Mouse (Mus musculus) limb, embryonic 14.5 days (tissue): ENCODE measurements around the gene Plekho1. TPM values are rescaled to one million over a fixed set of nuclear protein-coding genes. Genes with fewer than 3 reads are reported as not detected.

Source experiments
- ATAC-seq: fragments of 200-750 bp; cut with Nextera tagmentation; 2 replicates; pipeline ENCODE4 v1.8.0; 2017; ENCODE audit warnings: low read depth, moderate number of reproducible peaks, moderate TSS enrichment; ENCODE audit not compliant: low FRiP score
- DNase-seq: peaks from one replicate; pipeline ENCODE4 v3.0.0-alpha.2; 2015; ENCODE audit warnings: low spot score
- H3K27ac ChIP-seq: fragments of 300-500 bp; sonication (generic); replicated peaks from 2 replicates; pipeline ENCODE4 v1.5.1; 2014; ENCODE audit warnings: low read depth, mild to moderate bottlenecking, low read length, moderate library complexity, mixed read lengths
- H3K27me3 ChIP-seq: fragments of 300-500 bp; sonication (generic); 2 replicates; pipeline ENCODE4 v1.6.1; 2014; ENCODE audit warnings: low read length, mixed read lengths; ENCODE audit not compliant: control insufficient read depth, insufficient read depth
- H3K36me3 ChIP-seq: fragments of 300-500 bp; sonication (generic); 2 replicates; pipeline ENCODE4 v1.6.1; 2014; ENCODE audit warnings: mild to moderate bottlenecking, low read length, moderate library complexity, mixed read lengths; ENCODE audit not compliant: control insufficient read depth, insufficient read depth
- H3K4me1 ChIP-seq: fragments of 300-500 bp; sonication (generic); 2 replicates; pipeline ENCODE4 v1.6.1; 2014; ENCODE audit warnings: antibody characterized with exemption, low read length, mixed read lengths; ENCODE audit not compliant: control insufficient read depth, insufficient read depth
- H3K4me2 ChIP-seq: fragments of 300-500 bp; sonication (generic); replicated peaks from 2 replicates; pipeline ENCODE4 v1.6.1; 2014; ENCODE audit warnings: low read depth, mild to moderate bottlenecking, low read length, moderate library complexity; ENCODE audit not compliant: severe bottlenecking
- H3K4me3 ChIP-seq: fragments of 300-500 bp; sonication (generic); replicated peaks from 2 replicates; pipeline ENCODE4 v1.5.1; 2014; ENCODE audit warnings: low read length
- H3K9ac ChIP-seq: fragments of 300-500 bp; sonication (generic); 2 replicates; pipeline ENCODE4 v1.6.1; 2014; ENCODE audit warnings: mild to moderate bottlenecking, low read depth, low read length, moderate library complexity; ENCODE audit not compliant: severe bottlenecking
- H3K9me3 ChIP-seq: fragments of 300-500 bp; sonication (generic); 2 replicates; pipeline ENCODE4 v1.6.1; 2016; ENCODE audit warnings: low read length; ENCODE audit not compliant: control insufficient read depth
- POLR2A ChIP-seq: fragments of 200-500 bp; IDR thresholded peaks from 2 replicates; pipeline ENCODE4 v1.8.0; 2012; ENCODE audit warnings: inconsistent platforms, mild to moderate bottlenecking, moderate library complexity, borderline replicate concordance; ENCODE audit not compliant: insufficient read depth, insufficient read length; ENCODE audit errors: extremely low read depth
- WGBS: fragments of 180-500 bp; shearing (Covaris S2); extraction: QIAGEN DNeasy Blood & Tissue Kit; methylation state at CpG from one replicate; pipeline ENCODE4 v1.1.7; 2014; 5-methylcytosine and 5-hydroxymethylcytosine counted together
- polyA plus RNA-seq, 2 experiments: library from polyadenylated mRNA; depleted of rRNA in 1 of 2; stranded (reverse) in 1 of 2; unstranded in 1 of 2; fragments of >200 nt; fragmentation: Nextera tagmentation in 1 of 2; extraction: Ambion mirVana in 1 of 2; gene quantifications; 2 replicates each; pipeline versions ENCODE4 v1.2.1 to v1.2.3; 2012 to 2014

Plekho1 gene
- polyA plus RNA-seq, 2 experiments: 38.0 to 120 TPM

DNA sequence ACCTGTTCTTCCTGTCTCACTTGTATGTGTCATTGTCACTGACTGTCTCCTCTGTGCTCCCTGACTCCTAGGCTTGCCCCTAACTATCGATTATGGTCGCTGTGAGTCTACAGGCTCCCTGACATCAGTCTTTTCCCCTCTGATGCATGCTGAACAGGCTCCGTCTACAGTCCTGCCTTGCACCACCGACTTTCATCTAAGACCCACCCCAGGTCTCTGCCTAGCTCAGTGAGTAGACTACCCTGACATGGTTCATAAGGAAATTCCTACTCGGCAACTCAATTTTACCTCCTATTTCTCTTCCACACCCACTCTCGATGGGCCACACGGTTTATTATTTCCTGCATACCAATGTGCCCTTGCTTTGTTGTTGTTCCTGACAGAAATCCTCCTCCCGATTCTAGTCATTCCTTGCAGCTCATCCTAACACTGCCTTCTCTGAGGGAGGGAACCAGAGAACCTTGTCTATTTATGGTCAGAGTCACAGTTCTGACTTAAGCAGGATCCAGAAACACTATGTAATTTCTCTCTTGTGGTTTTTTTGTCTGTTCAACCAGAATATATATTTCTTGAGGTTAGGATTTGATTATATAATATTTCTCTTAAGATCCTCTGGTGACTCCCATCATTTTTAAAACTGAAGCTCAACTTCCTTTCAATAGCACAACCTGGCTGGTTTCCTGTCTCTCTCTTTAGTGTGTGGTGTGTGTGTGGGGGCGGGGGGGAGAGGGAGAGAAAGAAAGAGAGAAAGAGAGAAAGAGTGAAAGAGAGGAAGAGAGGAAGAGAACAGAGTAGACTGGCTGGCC lies 44.3 kb upstream of the Plekho1 start:
- peaks cover under 1% of the 10 kb centered on the region; the same call in 1 of the 2 replicates for H3K36me3 ChIP-seq
- no peaks in the 10 kb centered on the region for H3K4me1 ChIP-seq
- TF ChIP-seq POLR2A: no peak
- DNase-seq (no peak), ATAC-seq (no peak)
- WGBS: 71% methylated on average over 9 of the region's 9 CpGs
- H3K27me3 ChIP-seq: no peaks in the 10 kb centered on the region
- H3K9me3 ChIP-seq: no peaks in the 10 kb centered on the region
- no peak overlapping the region for H3K4me2 ChIP-seq
- no peak overlapping the region for H3K4me3 ChIP-seq
- no peak overlapping the region for H3K9ac ChIP-seq
- no peak overlapping the region for H3K27ac ChIP-seq

- no peak overlapping the region for H3K4me2 ChIP-seq
- no peaks in the 10 kb centered on the region for H3K4me1 ChIP-seq
- H3K36me3 ChIP-seq: no peaks in the 10 kb centered on the region
- H3K9me3 ChIP-seq: no peaks in the 10 kb centered on the region
- no peak for TF ChIP-seq POLR2A
- 89% methylated on average over 4 of the region's 4 CpGs for WGBS
- H3K4me3 ChIP-seq: no peak overlapping the region
- ATAC-seq (no peak), DNase-seq (no peak)
- H3K27me3 ChIP-seq: no peaks in the 10 kb centered on the region
- no peak overlapping the region for H3K9ac ChIP-seq
- no peak overlapping the region for H3K27ac ChIP-seq
Observed at GRCm38 (mm10) chr3:96038851-96039250, 43.0 kb upstream of the Plekho1 start.

DNA sequence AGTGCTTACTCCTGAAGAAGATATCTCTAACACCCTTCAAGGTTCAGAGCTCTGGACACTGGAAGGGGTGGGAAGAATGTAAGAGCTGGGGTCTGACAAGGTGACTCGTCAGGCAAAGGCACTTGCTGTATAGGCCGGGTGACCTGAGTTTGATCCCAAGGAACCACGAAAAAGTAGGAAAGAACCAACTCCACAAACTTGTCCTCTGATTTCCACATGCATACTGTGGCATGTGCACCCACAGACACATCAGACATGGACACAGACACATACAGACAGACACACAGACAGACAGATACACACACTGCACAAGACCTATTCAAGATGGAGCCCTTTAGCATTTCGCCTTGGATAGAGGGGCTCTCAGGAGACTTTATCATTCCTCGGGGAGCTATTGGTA lies 42.4 kb upstream of the Plekho1 start:
- Histone ChIP-seq H3K9ac (no peak overlapping the region), H3K4me1 (no peaks in the 10 kb centered on the region), H3K27me3 (no peaks in the 10 kb centered on the region), H3K9me3 (no peaks in the 10 kb centered on the region), H3K36me3 (peaks cover 4% of the 10 kb centered on the region), H3K4me3 (no peak overlapping the region), H3K27ac (no peak overlapping the region), H3K4me2 (no peak overlapping the region)
- no peak for DNase-seq
- ATAC-seq: no peak
- no peak for TF ChIP-seq POLR2A
- WGBS: 81% methylated on average over 5 of the region's 5 CpGs

GRCm38 (mm10) chr3:96036796-96037195 lies 41.0 kb upstream of the Plekho1 start:
- 91% methylated on average over 6 of the region's 6 CpGs for WGBS
- ATAC-seq: no peak
- DNase-seq: no peak
- H3K9ac ChIP-seq: no peak overlapping the region
- H3K4me3 ChIP-seq: no peak overlapping the region
- H3K27ac ChIP-seq: no peak overlapping the region
- H3K4me2 ChIP-seq: no peak overlapping the region
- no peaks in the 10 kb centered on the region for H3K9me3 ChIP-seq
- H3K4me1 ChIP-seq: no peaks in the 10 kb centered on the region
- TF ChIP-seq POLR2A: no peak
- H3K27me3 ChIP-seq: no peaks in the 10 kb centered on the region
- peaks cover 11% of the 10 kb centered on the region for H3K36me3 ChIP-seq

DNA sequence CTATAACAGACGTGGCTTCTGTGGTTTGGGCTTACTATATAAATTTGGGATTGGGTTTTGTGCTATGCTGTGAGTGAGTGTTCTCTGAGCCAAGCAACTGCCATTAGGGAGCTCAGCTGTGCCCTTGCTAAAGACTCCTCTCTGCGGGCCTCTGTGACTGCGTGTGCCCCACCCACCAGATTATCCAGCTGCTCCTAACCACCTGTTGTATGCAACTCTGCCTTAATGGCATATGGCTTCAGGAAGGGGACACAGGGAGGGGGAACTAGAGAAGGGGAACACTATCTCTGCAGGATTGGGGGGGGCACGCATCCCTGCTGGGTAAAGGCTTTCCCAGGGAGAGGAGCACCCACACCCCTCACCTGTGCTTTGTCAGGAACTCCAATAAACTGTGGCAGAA lies 37.2 kb upstream of the Plekho1 start:
- no peaks in the 10 kb centered on the region for H3K4me1 ChIP-seq
- H3K36me3 ChIP-seq: peaks cover 11% of the 10 kb centered on the region
- no peak overlapping the region for H3K27ac ChIP-seq
- H3K4me3 ChIP-seq: no peak overlapping the region
- H3K4me2 ChIP-seq: no peak overlapping the region
- H3K9me3 ChIP-seq: no peaks in the 10 kb centered on the region
- ATAC-seq (peak; percentile 55; the same call in 1 of the 2 replicates), DNase-seq (peak; percentile 30)
- H3K9ac ChIP-seq: no peak overlapping the region
- no peaks in the 10 kb centered on the region for H3K27me3 ChIP-seq
- no peak for TF ChIP-seq POLR2A
- whole genome bisulfite sequencing: 69% methylated on average over 4 of the region's 4 CpGs

GRCm38 (mm10) chr3:96032652-96033017 lies 36.8 kb upstream of the Plekho1 start:
- Histone ChIP-seq H3K9me3 (no peaks in the 10 kb centered on the region), H3K4me3 (no peak overlapping the region), H3K27me3 (no peaks in the 10 kb centered on the region), H3K36me3 (peaks cover 11% of the 10 kb centered on the region), H3K9ac (no peak overlapping the region), H3K27ac (no peak overlapping the region), H3K4me1 (no peaks in the 10 kb centered on the region), H3K4me2 (no peak overlapping the region)
- 73% methylated on average over 6 of the region's 6 CpGs for WGBS
- no peak for TF ChIP-seq POLR2A
- ATAC-seq (no peak), DNase-seq (no peak)
